Mouse (Mus musculus) left cerebral cortex, adult 2 months (tissue): ENCODE measurements around the gene Hoxa13. TPM values are rescaled to one million over a fixed set of nuclear protein-coding genes. Genes with fewer than 3 reads are reported as not detected.

ENCODE experiments used
- DNase-seq, 2 experiments: peaks; one replicate each; pipeline ENCODE4 v3.0.0; 2021 to 2022; ENCODE audit warnings: low spot score in 2 of 2, mixed read lengths in 1 of 2; ENCODE audit errors: extremely low spot score in 1 of 2
- H3K27ac ChIP-seq: fragments of 200-600 bp; 2 replicates; pipeline ENCODE4 v1.8.1; 2022
- H3K4me3 ChIP-seq: fragments of 200-600 bp; 2 replicates; pipeline ENCODE4 v1.8.1; 2022
- CTCF ChIP-seq: fragments of 200-600 bp; IDR thresholded peaks from 2 replicates; pipeline ENCODE4 v1.8.1; 2022; ENCODE audit warnings: antibody characterized with exemption, mild to moderate bottlenecking, moderate library complexity
- intact Hi-C: fragments of 180-260 bp; cut with DNase I; formaldehyde crosslinking; loops from one replicate; pipeline ENCODE4 v1.15.1; 2025
- total RNA-seq, 2 experiments: library from RNA; stranded (reverse); gene quantifications; 2 replicates each; pipeline ENCODE4 v1.2.3; 2021

The Hoxa13 gene
- total RNA-seq, 2 experiments from 2014 or later, result not detected

DNA sequence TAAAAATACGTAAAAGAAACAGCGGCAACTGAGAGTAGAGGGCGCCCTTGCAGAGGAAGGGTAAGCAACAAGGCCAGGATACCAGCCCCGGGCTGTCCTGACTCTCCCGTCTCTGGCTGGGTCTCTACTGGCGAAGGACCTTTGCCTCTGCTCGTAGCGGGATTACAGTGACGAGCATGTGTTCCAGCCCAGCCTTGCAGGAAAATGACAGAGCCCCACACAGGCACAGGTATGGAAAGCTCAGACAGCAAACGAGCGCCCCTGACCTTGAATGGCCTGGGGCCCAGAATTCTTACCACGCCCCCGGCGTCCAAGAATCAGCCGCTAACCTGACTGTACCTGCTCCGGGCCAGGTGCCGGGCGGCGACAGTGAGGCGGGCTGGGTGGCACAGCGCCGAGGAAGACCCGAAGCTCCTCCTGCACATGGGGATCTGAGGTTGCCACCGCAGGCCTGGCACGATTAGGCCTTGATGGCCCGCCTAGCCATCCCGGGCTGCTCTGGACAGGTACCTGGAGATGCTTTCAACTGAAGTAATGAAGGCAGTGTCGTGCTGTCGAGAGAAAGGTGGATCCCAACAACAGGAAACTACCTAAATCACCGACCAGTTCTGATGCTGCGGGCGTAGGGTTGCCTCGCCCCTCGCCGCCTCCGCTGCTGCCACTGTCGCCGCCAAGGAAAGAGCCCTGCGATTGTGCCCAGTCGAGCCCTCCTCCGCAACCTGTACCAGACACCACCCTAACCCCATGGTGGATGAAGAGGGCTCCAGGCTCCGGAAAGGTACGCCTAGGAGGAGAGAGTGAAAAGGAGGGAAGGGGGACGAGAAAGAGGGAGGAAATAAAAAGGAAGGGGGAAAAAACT, 30.9 kb downstream of the Hoxa13 start:
- H3K4me3 ChIP-seq, result no peak overlapping the region
- H3K27ac ChIP-seq, result no peak overlapping the region
- no peak for DNase-seq
- TF ChIP-seq CTCF, result no peak
- intact Hi-C loops, result loop anchor here (10.0 kb wide), 1 partner anchor 845 kb away; no protein-coding TSS in a partner anchor

DNA sequence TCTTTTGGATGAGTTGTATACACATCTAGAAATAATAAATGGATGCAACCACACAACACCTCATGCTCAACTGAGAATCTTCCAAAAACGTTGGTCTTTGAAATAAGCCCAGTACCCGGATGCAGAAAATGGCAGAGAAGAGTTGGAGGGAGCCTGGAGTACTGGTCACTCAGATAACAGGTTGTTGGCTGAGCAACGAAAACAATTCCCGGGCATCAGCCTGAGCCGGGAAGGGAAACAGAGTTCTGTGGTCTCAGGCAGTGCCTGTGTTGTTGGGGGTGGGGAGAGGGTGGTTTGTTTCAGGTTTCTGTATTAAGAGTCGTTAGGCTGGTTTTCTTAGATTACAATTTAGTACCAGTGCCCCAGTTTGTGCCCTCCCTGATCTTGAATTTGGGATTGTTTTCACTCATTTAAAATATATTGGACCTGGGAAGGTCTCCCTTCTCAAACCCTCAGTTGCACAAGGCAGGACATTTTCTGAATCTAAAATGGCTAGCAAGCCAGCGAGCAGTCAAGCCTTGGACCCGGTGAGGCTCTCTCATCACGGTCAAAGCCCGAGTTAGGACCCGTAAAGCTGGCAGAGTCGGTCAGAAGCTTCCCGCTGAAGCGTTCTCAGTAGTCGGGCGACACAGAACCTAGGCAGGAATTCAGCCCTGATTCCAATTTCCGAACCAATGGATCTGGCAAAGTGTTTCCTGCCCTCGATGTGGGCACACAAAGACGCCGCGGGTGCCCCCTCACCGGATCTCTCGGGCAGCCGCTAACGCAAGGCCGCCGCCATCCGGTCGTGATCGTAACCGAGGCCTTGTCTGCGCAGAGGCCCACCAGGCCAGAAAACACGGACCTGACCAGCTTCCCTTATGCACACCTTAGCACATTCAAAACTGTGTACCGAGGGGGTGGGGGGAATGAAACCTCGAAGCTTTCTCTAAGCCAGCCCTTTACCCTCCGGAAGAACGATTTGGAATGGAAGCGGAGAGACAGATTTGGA, 31.9 kb downstream of the Hoxa13 start:
- DNase-seq, result no peak
- H3K4me3 ChIP-seq, result no peak overlapping the region
- intact Hi-C loops, result loop anchor here (10.0 kb wide), 1 partner anchor 844 kb away; no protein-coding TSS in a partner anchor
- no peak overlapping the region for H3K27ac ChIP-seq
- TF ChIP-seq CTCF, result no peak

DNA sequence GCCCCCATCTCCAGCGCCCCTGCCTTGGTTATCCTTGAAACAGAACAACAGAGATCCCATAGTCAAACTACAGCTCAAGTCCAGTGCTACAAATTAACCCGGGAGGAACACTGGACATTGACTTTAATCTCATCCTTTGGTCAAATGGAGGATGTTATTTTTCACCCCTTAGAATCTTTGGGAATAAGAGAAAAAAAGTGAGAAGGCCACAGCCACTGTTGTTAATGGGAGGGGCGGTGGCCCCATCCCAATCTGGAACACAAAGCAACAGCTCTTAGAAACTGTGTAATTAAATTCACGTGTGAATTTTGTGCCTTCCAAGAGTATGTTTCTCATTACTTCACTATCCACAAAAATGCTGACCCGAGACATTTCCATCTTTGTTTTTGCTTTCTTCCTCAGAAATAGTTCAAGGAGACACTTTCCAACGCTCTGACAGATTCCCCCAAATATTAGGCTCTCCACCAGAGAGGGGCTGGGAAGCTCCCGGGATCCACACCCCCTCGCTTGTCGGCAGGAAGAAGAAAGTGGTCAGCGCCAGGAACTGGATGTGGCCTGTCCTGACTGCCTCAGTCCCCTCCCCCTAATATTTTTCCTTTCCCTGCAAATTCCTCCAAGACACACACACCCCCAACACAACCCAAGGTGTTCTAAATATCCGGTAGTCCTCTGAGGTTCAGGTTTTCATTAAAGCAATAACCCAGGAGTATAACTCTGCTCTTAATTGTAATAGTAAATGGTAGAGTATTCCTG, 33.0 kb downstream of the Hoxa13 start:
- TF ChIP-seq CTCF, result no peak
- no peak for DNase-seq
- Histone ChIP-seq H3K4me3 (no peak overlapping the region), H3K27ac (no peak overlapping the region)
- intact Hi-C loops, result loop anchor here (10.0 kb wide), 1 partner anchor 843 kb away; no protein-coding TSS in a partner anchor

DNA sequence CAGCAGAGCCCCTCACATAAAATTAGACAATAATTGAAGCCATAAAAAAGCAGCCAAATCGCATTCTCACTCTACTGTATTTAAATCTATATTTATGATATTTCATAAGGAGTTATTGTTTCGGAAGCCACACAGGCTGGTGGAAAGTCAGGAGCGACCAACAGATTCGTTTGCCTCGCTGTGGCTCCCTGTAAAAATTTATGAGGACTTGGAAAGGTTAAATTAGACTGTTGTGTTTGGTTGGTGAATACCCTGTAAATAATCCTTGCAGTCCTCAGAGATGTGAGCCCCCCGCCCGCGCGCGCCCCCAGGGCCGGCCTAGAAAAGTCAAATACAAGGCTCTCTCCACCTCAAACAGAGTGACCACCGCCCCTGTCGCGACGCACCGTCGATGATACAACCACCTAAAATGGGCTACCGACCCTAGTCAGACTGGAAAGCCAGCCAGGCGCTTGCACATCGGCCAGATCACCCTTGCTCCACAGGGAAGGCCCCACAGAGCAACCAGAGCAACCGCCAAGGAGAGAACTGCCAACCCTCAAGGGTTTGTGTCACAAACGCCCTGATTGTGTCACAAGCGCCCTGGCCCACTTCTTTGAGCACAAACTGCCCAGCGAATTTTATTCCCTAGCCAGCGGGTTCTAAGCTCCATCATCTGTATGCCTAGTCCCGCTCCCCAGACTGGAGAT, 34.0 kb downstream of the Hoxa13 start:
- no peak for TF ChIP-seq CTCF
- intact Hi-C loops, result loop anchor here (10.0 kb wide), 1 partner anchor 842 kb away; no protein-coding TSS in a partner anchor

DNA sequence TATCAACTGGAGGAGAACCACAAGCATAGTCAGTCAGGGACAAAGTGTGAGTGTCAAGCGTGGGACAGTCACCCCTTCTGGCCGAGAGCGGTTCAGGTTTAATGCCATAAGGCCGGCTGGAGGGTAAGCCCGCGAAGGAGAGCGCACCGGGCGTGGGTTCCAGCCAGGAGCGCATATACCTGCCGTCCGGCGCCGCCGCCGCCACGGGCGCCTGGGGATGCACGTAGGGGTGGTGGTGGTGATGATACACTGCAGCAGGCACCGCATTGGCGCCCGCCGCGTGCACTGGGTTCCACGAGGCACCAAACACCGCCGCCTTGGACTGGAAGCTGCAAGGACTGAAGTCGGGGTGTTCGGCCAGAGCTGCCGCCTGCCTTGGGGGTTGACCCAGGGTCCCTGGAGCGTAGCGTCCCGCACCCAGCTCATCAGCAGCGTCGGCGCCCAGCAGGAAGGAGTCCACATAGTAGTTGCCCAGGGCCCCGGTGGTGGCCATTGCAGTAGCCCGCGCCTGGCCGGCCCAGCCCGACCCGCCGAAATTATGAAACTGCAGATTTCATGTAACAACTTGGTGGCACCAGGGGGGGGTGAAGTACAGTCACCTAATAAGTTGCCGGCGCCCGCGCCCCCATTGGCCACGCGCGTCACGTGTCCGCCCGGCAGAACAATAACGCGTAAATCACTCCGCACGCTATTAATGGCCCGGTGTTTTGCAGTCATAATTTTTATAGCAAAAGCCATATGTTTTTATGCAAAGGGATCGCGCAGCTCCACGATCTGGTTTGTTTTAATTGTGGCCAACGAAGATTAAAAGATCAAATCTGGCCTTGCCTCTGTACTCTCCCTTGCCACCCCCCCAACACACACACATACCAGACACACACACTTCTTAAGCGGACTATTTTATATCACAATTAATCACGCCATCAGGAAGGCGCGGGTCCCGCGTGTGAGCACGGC, 34.8 kb downstream of the Hoxa13 start:
- Histone ChIP-seq H3K4me3 (no peak overlapping the region), H3K27ac (no peak overlapping the region)
- TF ChIP-seq CTCF, result no peak
- no peak for DNase-seq
- intact Hi-C loops, result loop anchor here (10.0 kb wide), 1 partner anchor 841 kb away; no protein-coding TSS in a partner anchor

More for the DNA sequence above, 34.0 kb downstream of the Hoxa13 start:
- no peak overlapping the region for H3K27ac ChIP-seq
- DNase-seq, result no peak
- no peak overlapping the region for H3K4me3 ChIP-seq

DNA sequence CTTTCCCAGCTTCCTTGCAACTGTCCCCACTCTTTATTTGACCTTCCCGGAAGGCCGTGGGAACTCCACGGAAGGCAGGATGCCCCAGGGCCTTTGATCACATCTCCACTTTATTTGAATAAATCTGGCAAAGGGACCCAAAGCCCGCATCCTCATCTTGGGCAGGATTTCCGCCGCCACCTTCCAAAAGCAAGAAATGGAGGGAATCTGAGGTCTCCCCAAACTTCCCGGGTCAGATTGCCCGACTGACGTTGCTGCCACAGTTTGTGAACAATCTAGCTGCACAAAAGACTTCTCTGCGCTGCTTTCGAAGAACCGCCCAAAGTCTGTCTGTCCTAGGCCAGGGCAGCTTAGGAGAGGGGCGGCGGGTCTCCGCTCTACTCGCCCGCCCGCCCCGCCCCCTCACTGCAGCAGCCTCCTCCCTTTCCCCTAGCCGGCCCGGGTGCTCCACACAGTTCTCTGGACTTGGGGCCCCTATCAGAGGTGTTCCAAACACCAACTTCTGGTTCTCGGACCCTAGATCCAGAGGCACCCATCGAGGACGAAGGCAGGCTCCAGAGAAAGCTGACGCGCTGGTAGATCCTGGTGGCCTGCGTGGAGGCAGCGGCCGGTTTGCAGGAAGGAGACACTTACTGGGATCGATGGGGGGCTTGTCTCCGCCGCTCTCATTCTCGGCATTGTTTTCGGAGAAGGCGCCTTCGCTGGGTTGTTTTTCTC, 35.6 kb downstream of the Hoxa13 start:
- no peak overlapping the region for H3K4me3 ChIP-seq
- no peak overlapping the region for H3K27ac ChIP-seq
- no peak for DNase-seq
- intact Hi-C loops, result loop anchor here (5.0 to 10.0 kb wide), 2 partner anchors 840 to 1418 kb away; no protein-coding TSS in a partner anchor
- no peak for TF ChIP-seq CTCF

DNA sequence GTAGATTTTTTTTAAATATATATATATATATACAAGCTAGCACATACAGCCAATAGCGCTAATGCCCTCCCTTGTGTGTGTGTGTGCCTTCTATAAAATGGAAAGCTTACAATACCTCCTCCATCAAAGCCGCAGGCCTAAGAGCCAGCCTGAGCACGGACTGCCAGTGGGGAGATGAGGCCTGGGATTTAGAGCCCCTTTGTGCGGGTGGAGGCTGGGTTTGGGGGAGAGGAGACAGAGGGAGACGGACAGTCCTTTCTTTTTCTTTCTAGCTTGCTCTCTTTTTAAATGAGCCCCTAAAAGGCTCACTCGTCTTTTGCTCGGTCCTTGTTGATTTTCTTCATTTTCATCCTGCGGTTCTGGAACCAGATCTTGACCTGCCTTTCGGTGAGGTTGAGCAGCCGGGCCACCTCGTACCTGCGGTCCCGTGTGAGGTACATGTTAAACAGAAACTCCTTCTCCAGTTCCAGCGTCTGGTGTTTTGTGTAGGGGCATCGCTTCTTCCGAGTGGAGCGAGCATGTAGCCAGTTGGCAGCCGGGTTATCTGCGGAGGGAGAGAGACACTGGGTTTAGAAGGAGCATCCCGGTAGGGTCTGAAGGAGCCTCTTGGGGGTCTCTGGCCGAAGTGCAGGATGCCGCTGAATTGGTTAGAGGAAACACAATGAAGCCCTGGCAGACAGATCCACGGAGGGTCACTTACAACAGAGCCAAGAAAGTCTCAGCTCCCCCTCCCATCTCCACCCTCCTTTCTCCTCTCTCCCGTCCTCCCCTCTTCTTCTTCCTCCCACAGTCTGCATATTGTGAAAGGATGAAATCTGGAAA, 36.5 kb downstream of the Hoxa13 start:
- Histone ChIP-seq H3K4me3 (no peak overlapping the region), H3K27ac (no peak overlapping the region)
- TF ChIP-seq CTCF, result no peak
- no peak for DNase-seq
- intact Hi-C loops, result loop anchor here (5.0 to 10.0 kb wide), 2 partner anchors 839 to 1417 kb away; no protein-coding TSS in a partner anchor

DNA sequence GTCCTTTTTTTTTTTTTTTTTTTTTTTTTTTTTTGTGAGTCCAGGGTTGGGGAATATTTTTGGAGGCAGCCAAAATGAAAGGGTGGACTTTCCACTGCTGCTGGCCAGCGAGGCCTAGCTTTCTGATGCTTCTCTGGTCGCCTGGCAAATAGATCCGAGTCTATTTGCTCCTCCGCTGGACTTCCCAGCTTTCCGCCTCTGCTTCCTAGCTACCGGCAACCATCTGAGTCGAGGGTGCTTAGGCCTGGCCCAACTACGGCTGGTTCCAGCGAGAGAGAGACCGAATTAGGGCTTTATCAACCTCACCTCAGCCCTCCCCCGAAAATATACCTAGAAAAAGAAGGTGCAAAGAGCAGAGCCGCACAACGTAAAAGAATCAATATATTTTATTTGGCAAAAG, 38.0 kb downstream of the Hoxa13 start:
- no peak overlapping the region for H3K4me3 ChIP-seq
- intact Hi-C loops, result loop anchor here (5.0 to 10.0 kb wide), 2 partner anchors 838 to 1415 kb away; no protein-coding TSS in a partner anchor
- TF ChIP-seq CTCF, result no peak
- no peak overlapping the region for H3K27ac ChIP-seq
- no peak for DNase-seq
